Mouse (Mus musculus) cerebral cortex, adult 2 months (tissue): Measurements from ENCODE around the gene Zbtb20.

Experiments used
- WGBS: fragments of 180-500 bp; shearing (Covaris S2); methylation state at CpG from one replicate; pipeline ENCODE4 v1.1.7; 2018; 5-methylcytosine and 5-hydroxymethylcytosine counted together

Zbtb20 gene

GRCm38 (mm10) chr16:43303245-43304197, 427.8 kb downstream of the Zbtb20 start:
- WGBS, result 59% methylated on average over 9 of the region's 9 CpGs

- WGBS, result 61% methylated on average over 4 of the region's 4 CpGs
Observed at GRCm38 (mm10) chr16:43309968-43310431, 434.3 kb downstream of the Zbtb20 start.

- WGBS, result 87% methylated on average over 3 of the region's 3 CpGs
Observed at GRCm38 (mm10) chr16:43324009-43324408, 448.3 kb downstream of the Zbtb20 start.

DNA sequence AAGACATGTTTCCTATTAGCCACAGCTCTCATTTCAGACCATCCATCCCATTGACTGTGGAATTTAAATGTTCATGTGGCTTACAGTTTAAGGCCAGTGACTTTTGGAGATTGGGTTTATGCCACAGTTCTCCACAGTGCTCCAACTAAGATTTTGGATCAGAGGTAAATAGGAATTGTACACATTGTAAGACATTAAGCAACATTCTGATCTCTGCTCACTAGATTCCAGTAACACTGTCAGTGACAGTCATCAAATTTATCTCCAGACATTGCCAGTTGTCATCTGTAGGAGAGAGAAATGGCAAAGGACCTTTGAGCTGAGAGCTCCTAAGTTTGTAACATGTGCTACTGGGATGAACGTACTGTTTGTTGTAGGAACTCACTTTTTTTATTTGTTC, 452.5 kb downstream of the Zbtb20 start:
- WGBS, result 97% methylated on average over 1 of the region's 1 CpGs

- WGBS, result 66% methylated on average over 3 of the region's 3 CpGs
Observed at GRCm38 (mm10) chr16:43330206-43330605, 454.5 kb downstream of the Zbtb20 start.

GRCm38 (mm10) chr16:43331440-43331839, 455.8 kb downstream of the Zbtb20 start:
- 95% methylated on average over 3 of the region's 3 CpGs for WGBS

GRCm38 (mm10) chr16:43332734-43333133, 457.1 kb downstream of the Zbtb20 start:
- WGBS, result 73% methylated on average over 2 of the region's 2 CpGs

GRCm38 (mm10) chr16:43333265-43333664, 457.6 kb downstream of the Zbtb20 start:
- WGBS, result 77% methylated on average over 1 of the region's 1 CpGs

- 22% methylated on average over 11 of the region's 11 CpGs for WGBS
Observed at GRCm38 (mm10) chr16:43334411-43335150, 458.9 kb downstream of the Zbtb20 start.

GRCm38 (mm10) chr16:43335151-43335823, 459.6 kb downstream of the Zbtb20 start:
- 56% methylated on average over 8 of the region's 8 CpGs for WGBS

GRCm38 (mm10) chr16:43335824-43336215, 460.1 kb downstream of the Zbtb20 start:
- 83% methylated on average over 4 of the region's 4 CpGs for WGBS

GRCm38 (mm10) chr16:43340712-43341111, 465.0 kb downstream of the Zbtb20 start:
- 91% methylated on average over 4 of the region's 4 CpGs for WGBS

DNA sequence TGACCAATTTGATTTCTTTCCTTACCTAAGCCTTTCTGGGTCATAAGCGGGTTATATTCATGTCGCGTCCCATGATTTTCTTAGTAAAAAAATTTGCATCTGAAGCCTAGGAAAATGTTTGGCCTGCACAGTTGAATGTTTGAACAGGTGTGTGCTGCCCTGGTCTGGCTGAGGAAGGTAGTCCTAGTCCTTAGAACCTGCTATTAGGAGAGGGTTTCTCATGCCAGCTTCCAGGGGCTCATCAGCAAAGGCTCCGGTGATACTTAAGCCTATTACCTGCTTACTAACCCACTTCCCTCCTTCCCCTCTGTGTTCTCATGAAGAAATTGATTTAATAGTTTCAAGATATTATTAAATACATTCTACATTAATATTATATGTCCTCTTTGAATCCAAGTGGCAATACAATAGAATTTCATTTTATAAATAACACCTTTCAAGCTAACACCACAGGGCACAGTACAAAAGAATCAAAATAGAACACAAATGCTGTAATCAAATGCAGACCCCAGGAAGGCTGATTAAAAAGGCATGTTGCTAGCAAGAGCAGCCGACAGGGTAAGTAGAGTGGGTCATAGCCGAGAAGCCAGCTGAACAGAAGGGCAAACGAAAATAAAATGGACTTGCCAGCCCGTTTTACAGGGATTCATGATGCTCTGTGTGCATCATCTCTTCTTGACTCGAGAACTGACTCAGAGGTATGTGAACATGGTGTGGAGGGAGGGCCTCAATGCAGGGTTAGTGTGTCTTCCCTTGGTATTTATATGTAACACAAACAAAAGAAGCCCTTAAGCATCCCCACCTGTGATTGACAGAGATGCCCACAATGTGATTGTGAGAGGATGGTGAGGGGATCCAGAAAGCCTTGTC, 480.3 kb downstream of the Zbtb20 start:
- WGBS, result 89% methylated on average over 9 of the region's 9 CpGs

- 83% methylated on average over 3 of the region's 3 CpGs for WGBS
Observed at GRCm38 (mm10) chr16:43359546-43359945, 483.9 kb downstream of the Zbtb20 start.

DNA sequence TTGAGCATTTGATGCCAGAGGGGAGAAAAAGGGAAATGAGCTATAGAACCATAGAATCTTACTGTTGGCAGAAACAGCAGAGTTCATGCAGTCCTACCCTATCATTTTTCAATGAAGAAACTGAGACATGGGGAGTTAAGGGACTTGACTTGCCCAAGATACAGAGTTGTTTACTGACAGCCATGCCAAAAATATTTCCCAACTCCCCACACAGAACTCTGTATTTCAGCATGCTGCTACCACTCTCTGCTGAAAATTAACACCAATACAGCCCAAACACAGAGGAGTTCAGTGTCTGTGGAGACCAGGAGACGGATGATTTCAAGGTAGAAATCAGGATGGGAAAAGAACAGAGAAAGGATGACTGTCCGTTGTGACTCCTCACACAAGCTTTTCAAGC, 484.4 kb downstream of the Zbtb20 start:
- WGBS, result 93% methylated on average over 2 of the region's 2 CpGs

DNA sequence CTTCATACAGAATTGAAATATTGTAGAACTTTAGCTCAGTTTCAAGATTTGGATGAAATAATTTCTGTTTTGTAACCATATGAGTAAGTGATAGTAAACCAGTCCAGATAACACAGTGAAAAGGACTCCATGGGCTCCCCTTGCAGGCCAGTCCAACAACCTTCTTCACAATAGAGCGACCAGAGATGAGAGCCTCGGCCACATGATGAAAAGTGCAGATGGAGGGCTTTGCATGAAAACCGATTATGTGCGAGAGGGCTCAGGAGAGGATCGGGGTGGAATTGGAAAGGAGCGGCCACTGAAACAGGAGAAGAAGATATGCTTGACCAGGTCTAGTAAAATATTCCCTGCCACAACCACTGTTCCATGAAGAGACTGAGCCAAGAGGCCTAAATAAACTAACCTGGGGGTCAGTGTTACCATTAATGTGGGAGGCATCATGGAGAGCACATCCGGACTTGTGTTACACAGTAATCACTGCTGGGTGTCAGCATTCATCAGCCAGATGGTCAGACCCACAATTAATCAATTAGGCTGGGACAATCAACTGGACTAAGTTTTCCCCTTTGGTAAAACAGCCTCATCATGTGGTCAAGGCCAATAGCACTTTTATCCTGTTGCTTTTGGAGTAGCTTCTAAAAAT, 485.3 kb downstream of the Zbtb20 start:
- WGBS, result 91% methylated on average over 7 of the region's 7 CpGs

GRCm38 (mm10) chr16:43362651-43363300, 487.1 kb downstream of the Zbtb20 start:
- WGBS, result 48% methylated on average over 9 of the region's 9 CpGs

DNA sequence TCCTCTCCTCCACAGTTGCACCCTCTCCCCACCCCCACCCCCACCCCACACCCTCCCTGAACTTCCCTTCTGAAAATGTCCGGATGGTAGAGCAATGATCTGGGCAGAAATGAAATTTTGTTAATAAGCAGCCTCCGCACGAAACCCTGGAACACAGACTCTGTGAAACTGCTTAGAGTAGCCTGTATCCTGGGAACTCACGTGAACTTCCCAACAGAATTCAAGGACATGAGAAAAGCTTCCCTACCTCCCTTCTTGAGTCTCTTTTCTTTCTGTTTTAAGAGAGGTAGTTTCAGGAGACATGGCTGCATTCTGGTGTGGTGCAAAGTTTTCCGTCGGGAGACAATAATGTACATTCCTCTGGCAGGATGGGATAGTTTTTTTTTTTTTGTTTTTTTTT, 487.6 kb downstream of the Zbtb20 start:
- 43% methylated on average over 6 of the region's 6 CpGs for WGBS

GRCm38 (mm10) chr16:43363751-43364515, 488.3 kb downstream of the Zbtb20 start:
- WGBS, result 31% methylated on average over 7 of the region's 7 CpGs
